Mouse (Mus musculus) thymus, adult 2 months (tissue): ENCODE data around the gene Scgn. TPM values are rescaled to one million over a fixed set of nuclear protein-coding genes. Genes with fewer than 3 reads are reported as not detected.

Experiments
- DNase-seq: peaks from one replicate; pipeline ENCODE4 v3.0.0; 2021
- H3K27ac ChIP-seq: fragments of 200-500 bp; 2 replicates; pipeline ENCODE4 v1.5.1; 2012; ENCODE audit warnings: low read length, control low read depth; ENCODE audit not compliant: control insufficient read depth, insufficient read depth
- H3K27me3 ChIP-seq: fragments of 200-500 bp; 2 replicates; pipeline ENCODE4 v1.6.1; 2012; ENCODE audit warnings: mild to moderate bottlenecking, low read length, moderate library complexity, mixed read lengths; ENCODE audit not compliant: control insufficient read depth, insufficient read depth
- H3K36me3 ChIP-seq: fragments of 200-500 bp; 2 replicates; pipeline ENCODE4 v1.6.1; 2012; ENCODE audit warnings: mild to moderate bottlenecking, low read length, moderate library complexity; ENCODE audit not compliant: control insufficient read depth, insufficient read depth
- H3K4me1 ChIP-seq: fragments of 200-500 bp; replicated peaks from 2 replicates; pipeline ENCODE4 v1.6.1; 2012; ENCODE audit warnings: low read length; ENCODE audit not compliant: control insufficient read depth, insufficient read depth
- H3K4me3 ChIP-seq: fragments of 200-500 bp; 2 replicates; pipeline ENCODE4 v1.5.1; 2012; ENCODE audit warnings: mild to moderate bottlenecking, low read length, control low read depth, moderate library complexity; ENCODE audit not compliant: control insufficient read depth, insufficient read depth
- CTCF ChIP-seq: fragments of 200-500 bp; IDR thresholded peaks from 2 replicates; pipeline ENCODE4 v1.5.1; 2012; ENCODE audit warnings: mild to moderate bottlenecking, control low read depth, low read length, moderate library complexity, borderline replicate concordance; ENCODE audit not compliant: control insufficient read depth, poor library complexity, insufficient read depth; ENCODE audit errors: extremely low read depth
- POLR2A ChIP-seq: fragments of 200-500 bp; IDR thresholded peaks from 2 replicates; pipeline ENCODE4 v1.6.1; 2012; ENCODE audit warnings: mild to moderate bottlenecking, low read length, control low read depth, moderate library complexity; ENCODE audit not compliant: control insufficient read depth, poor library complexity, insufficient read depth; ENCODE audit errors: extremely low read depth
- WGBS: fragments of 180-500 bp; shearing (Covaris S2); methylation state at CpG from one replicate; pipeline ENCODE4 v1.1.7; 2018; 5-methylcytosine and 5-hydroxymethylcytosine counted together
- polyA plus RNA-seq: library from polyadenylated mRNA; depleted of rRNA; stranded (reverse); fragments of >200 nt; gene quantifications from 2 replicates; pipeline ENCODE4 v1.2.3, GENCODE M21; 2012; rRNA removed

The Scgn gene
- 0.11 TPM in 1 of 2 replicates, not detected in the other for polyA plus RNA-seq

DNA sequence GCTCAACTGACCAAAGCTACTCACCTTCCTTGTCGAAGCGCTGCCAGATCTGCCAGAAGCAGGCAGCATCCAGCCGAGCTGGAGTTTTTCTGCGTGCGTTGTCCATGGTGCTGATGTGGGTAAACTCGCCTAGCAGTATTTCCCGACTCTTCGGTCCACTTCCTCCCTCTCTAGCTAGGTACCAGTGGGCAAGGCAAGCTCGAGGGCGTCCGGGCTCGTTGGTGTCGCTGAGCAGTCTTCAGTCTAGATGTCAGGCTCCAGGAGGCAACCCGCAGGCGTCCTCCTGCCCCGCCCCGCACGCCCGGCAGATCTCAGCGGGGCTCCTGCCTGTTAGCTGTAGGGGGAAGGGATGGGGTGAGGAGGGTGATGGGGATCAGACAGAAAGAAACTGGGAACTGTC lies at the start of gene Scgn:
Scgn (minus strand) TSS at position 287 of the 400 bp plus-strand sequence.
- TF ChIP-seq CTCF (no peak), POLR2A (no peak)
- DNase-seq, result peak; percentile 21
- no peak within 1 kb of the TSS for H3K4me3 ChIP-seq
- H3K36me3 ChIP-seq, result no peaks in the 10 kb centered on the region
- no peaks in the 10 kb centered on the region for H3K27me3 ChIP-seq
- H3K27ac ChIP-seq, result no peak within 1 kb of the TSS
- WGBS, result 7% methylated on average over 20 of the region's 20 CpGs
- H3K4me1 ChIP-seq, result no peaks in the 10 kb centered on the region

DNA sequence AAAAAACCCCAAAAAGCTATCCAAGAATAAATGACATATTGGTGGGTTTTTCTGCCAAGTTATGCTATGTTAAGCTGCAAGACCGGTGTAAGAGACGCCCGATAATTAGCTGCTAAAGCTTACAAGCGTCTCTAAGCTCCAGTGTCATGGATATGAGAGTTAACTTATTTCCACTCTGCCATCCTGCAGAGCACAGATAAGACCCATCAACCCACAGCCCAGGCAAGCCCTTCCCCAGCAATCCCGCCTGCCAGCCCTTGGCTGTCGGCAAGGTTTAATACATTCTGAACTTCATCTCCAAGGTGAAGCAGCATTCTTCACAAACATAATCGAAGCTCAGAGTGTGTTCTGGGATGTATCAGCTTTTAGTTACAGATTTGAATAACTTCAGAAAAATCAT lies 49.2 kb upstream of the Scgn start:
- Histone ChIP-seq H3K27ac (no peak overlapping the region), H3K36me3 (no peaks in the 10 kb centered on the region), H3K4me3 (no peak overlapping the region), H3K27me3 (no peaks in the 10 kb centered on the region), H3K4me1 (no peaks in the 10 kb centered on the region)
- no peak for TF ChIP-seq CTCF
- TF ChIP-seq POLR2A, result no peak
- 95% methylated on average over 7 of the region's 7 CpGs for WGBS
- no peak for DNase-seq

GRCm38 (mm10) chr13:24037502-24037901 lies 46.5 kb upstream of the Scgn start:
- TF ChIP-seq POLR2A (no peak), CTCF (no peak)
- DNase-seq, result no peak
- Histone ChIP-seq H3K4me3 (no peak overlapping the region), H3K27ac (no peak overlapping the region), H3K27me3 (no peaks in the 10 kb centered on the region), H3K4me1 (no peaks in the 10 kb centered on the region), H3K36me3 (no peaks in the 10 kb centered on the region)
- WGBS, result 53% methylated on average over 3 of the region's 3 CpGs

DNA sequence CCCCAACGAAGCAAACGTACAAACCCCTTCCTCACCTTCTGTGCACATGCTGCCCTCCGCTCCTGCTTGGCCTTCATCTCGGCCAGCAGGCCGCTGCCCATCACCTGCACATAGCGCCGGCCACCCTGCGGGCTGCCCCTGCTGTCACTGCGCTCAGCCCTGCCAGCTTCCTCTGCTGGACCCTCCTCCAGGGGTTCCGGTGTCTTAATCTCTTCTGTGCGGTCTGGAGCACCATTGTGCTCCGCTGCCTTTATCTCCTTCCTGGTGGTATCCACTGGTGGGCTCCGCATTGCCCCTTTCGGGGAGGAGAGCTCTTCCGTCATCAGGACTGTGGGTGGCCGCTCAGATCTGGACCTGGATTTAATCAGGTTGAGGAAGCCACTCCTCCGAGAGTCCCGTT lies 45.1 kb upstream of the Scgn start:
- Histone ChIP-seq H3K4me1 (no peaks in the 10 kb centered on the region), H3K4me3 (no peak overlapping the region), H3K27ac (no peak overlapping the region), H3K27me3 (no peaks in the 10 kb centered on the region), H3K36me3 (no peaks in the 10 kb centered on the region)
- WGBS, result 72% methylated on average over 18 of the region's 18 CpGs
- no peak for TF ChIP-seq POLR2A
- TF ChIP-seq CTCF, result no peak
- no peak for DNase-seq

- H3K4me1 ChIP-seq, result no peaks in the 10 kb centered on the region
- H3K27me3 ChIP-seq, result no peaks in the 10 kb centered on the region
- no peak for DNase-seq
- H3K4me3 ChIP-seq, result no peak overlapping the region
- H3K27ac ChIP-seq, result no peak overlapping the region
- 59% methylated on average over 5 of the region's 5 CpGs for WGBS
- TF ChIP-seq POLR2A (no peak), CTCF (no peak)
- no peaks in the 10 kb centered on the region for H3K36me3 ChIP-seq
Observed at GRCm38 (mm10) chr13:24027191-24028170, 36.5 kb upstream of the Scgn start.

- H3K4me3 ChIP-seq, result no peak overlapping the region
- no peaks in the 10 kb centered on the region for H3K4me1 ChIP-seq
- no peak for DNase-seq
- no peaks in the 10 kb centered on the region for H3K27me3 ChIP-seq
- no peaks in the 10 kb centered on the region for H3K36me3 ChIP-seq
- TF ChIP-seq POLR2A (no peak), CTCF (no peak)
- no peak overlapping the region for H3K27ac ChIP-seq
- WGBS, result 89% methylated on average over 4 of the region's 4 CpGs
Observed at GRCm38 (mm10) chr13:24018515-24018914, 27.5 kb upstream of the Scgn start.
